Mouse (Mus musculus) erythroblast, embryonic 14.5 days (primary cell): ENCODE measurements around the gene Rnf185.

ENCODE experiments used
- GATA1 ChIP-seq: IDR thresholded peaks from 2 replicates; pipeline ENCODE4 v1.6.1; 2012; ENCODE audit warnings: low read length, inconsistent platforms, mixed read lengths
- TAL1 ChIP-seq: IDR thresholded peaks from 3 replicates; pipeline ENCODE4 v1.6.1; 2012; ENCODE audit warnings: low read length, inconsistent platforms, mixed read lengths

DNA sequence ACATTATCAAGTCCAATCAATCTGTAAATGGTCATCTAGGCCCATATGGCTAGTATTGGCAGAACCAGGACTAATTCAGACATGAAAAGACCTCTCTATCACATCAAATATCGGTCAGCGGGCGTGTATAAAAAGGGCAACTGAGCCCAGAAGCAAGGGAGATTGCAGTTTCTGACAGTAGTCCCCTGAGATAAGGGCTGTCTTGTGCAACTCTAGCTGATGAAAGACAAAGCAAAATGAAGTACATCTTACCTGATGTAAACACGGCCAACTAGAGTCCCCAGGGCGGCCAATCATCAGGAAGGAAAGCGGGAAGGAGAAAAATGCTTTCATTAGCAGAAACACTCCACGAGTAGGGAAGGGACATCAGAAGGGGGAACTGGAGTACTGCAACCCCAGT, 23.5 kb downstream of the Rnf185 start:
- TF ChIP-seq TAL1 (no peak), GATA1 (no peak)
